Mouse (Mus musculus): ENCODE data around the gene Gpr62.

GRCm38 (mm10) chr9:106480541-106480940 lies 14.8 kb upstream of the Gpr62 start:
- TF ChIP-seq CTCF (IDR thresholded peaks at IDR 0.05; ENCODE audit: low read depth) (no peak), EP300 (optimal IDR thresholded peaks at IDR 0.05) (no peak)

Measured in stomach, postnatal 0 days (tissue).